Mouse (Mus musculus): Measurements from ENCODE around the gene Itih4. TPM values are rescaled to one million over a fixed set of nuclear protein-coding genes. Genes with fewer than 3 reads are reported as not detected.
A peak's percentile ranks its signal among the peaks of the same experiment; 100 is the strongest.

Gene Itih4
- polyA plus RNA-seq, 1 experiment from 2014 or later, result 0.17 TPM

GRCm38 (mm10) chr14:30907814-30908265 lies 21.6 kb downstream of the Itih4 start:
- H3K36me3 ChIP-seq, result no peaks in the 10 kb centered on the region
- WGBS, result 78% methylated on average over 3 of the region's 3 CpGs
- H3K27ac ChIP-seq (ENCODE audit: poor library complexity, severe bottlenecking), result no peak overlapping the region
- H3K9me3 ChIP-seq (replicated peaks), result no peaks in the 10 kb centered on the region
- no peak for ATAC-seq (ENCODE audit: insufficient number of reproducible peaks, low FRiP score)
- no peaks in the 10 kb centered on the region for H3K4me1 ChIP-seq (replicated peaks)
- H3K27me3 ChIP-seq (replicated peaks), result no peaks in the 10 kb centered on the region
- no peak overlapping the region for H3K4me2 ChIP-seq
- H3K9ac ChIP-seq, result no peak overlapping the region
- H3K4me3 ChIP-seq, result no peak overlapping the region

DNA sequence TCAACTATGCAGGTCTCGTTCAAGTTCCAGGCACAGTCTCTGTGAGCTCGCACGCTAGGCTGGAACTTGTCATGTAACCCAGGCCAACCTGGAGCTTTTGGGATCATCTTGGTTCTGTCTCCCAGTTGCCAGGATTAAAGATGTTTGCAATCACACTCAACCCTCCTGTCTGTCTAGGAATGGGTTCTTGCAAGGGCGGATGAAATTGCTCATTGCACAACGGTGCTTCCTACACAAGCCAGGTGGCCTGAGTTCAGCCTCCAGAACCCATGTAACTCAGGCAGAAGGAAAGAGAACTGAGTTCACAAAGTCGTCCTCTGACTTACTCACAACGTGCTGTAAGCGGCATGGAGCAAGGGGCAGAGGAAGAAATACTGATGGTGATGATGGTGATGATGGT lies 24.9 kb downstream of the Itih4 start:
- H3K4me3 ChIP-seq, result no peak overlapping the region
- no peak overlapping the region for H3K9ac ChIP-seq
- no peaks in the 10 kb centered on the region for H3K9me3 ChIP-seq (replicated peaks)
- WGBS, result 89% methylated on average over 8 of the region's 8 CpGs
- H3K36me3 ChIP-seq, result no peaks in the 10 kb centered on the region
- H3K27ac ChIP-seq (ENCODE audit: poor library complexity, severe bottlenecking), result no peak overlapping the region
- H3K4me2 ChIP-seq, result no peak overlapping the region
- no peak for ATAC-seq (ENCODE audit: insufficient number of reproducible peaks, low FRiP score)
- no peaks in the 10 kb centered on the region for H3K4me1 ChIP-seq (replicated peaks)
- H3K27me3 ChIP-seq (replicated peaks), result no peaks in the 10 kb centered on the region

DNA sequence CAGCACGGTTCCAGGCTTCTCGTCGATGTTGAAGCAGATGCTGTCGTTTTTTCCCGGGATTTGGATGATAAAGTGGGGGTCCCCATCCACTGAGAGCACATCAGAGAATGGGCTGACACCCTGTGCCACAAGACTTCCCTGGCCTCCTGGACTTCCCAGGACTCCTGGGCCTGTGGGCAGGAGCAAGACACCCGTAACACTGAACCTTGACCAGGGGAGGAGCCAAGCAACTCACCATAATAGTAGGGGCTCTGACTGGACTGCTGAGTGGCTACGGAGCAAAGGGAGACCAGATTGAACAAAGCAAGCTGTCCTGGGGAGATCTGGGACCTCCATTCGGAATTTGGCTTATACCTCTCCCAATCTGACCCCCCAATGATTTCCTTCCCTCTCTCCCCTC lies 26.4 kb downstream of the Itih4 start:
- H3K4me1 ChIP-seq (replicated peaks), result no peaks in the 10 kb centered on the region
- H3K4me3 ChIP-seq, result no peak overlapping the region
- no peaks in the 10 kb centered on the region for H3K27me3 ChIP-seq (replicated peaks)
- no peaks in the 10 kb centered on the region for H3K36me3 ChIP-seq
- H3K4me2 ChIP-seq, result no peak overlapping the region
- no peak overlapping the region for H3K27ac ChIP-seq (ENCODE audit: poor library complexity, severe bottlenecking)
- ATAC-seq (ENCODE audit: insufficient number of reproducible peaks, low FRiP score), result no peak; the same call in 1 of the 2 replicates
- WGBS, result 74% methylated on average over 8 of the region's 8 CpGs
- H3K9me3 ChIP-seq (replicated peaks), result no peaks in the 10 kb centered on the region
- H3K9ac ChIP-seq, result no peak overlapping the region

DNA sequence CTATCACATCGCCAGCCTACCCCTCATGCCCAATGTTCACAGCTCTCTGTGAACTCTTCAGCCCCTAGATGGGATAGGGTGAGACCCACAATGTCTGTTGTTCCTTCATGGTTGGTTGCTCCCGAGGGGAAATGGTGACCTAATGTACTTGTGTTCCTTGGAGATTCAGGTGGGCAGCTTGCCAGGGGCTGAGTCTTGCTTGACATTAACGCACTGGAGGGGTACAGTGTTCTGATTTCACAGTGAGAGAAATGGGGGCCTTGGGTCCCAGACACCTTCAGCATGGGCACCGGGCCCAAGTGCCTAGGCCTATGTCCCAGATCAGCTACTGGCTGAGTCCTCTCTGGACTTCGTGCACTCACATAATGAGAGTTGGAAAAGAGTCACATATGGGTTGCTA lies 27.1 kb downstream of the Itih4 start:
- Histone ChIP-seq H3K27ac (ENCODE audit: poor library complexity, severe bottlenecking) (no peak overlapping the region), H3K36me3 (no peaks in the 10 kb centered on the region), H3K4me3 (no peak overlapping the region), H3K9ac (no peak overlapping the region), H3K27me3 (replicated peaks) (no peaks in the 10 kb centered on the region), H3K4me2 (no peak overlapping the region), H3K4me1 (replicated peaks) (no peaks in the 10 kb centered on the region), H3K9me3 (replicated peaks) (no peaks in the 10 kb centered on the region)
- no peak for ATAC-seq (ENCODE audit: insufficient number of reproducible peaks, low FRiP score)
- 72% methylated on average over 5 of the region's 5 CpGs for WGBS

DNA sequence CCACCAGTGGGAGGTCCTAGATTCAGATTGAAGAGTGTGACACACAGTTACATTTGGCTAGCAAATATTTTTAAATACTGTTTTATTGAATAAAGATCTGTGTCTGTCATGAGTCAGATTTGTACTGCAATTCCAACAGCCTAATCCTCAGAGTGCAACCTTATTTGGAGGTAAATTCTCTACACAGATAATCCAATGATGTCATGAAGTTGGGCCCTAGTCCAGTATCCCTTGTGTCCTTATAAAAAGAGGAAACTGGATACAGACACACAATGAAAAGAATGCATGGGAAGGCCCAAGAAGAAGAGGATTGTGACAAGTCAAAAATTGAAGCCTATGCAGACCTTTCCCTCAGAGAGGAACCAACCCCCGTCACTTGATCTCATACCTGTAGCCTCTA lies 30.2 kb downstream of the Itih4 start:
- H3K4me2 ChIP-seq, result no peak overlapping the region
- H3K36me3 ChIP-seq, result no peaks in the 10 kb centered on the region
- no peak overlapping the region for H3K27ac ChIP-seq (ENCODE audit: poor library complexity, severe bottlenecking)
- 85% methylated on average over 1 of the region's 1 CpGs for WGBS
- no peaks in the 10 kb centered on the region for H3K27me3 ChIP-seq (replicated peaks)
- no peak overlapping the region for H3K9ac ChIP-seq
- no peak for ATAC-seq (ENCODE audit: insufficient number of reproducible peaks, low FRiP score)
- no peaks in the 10 kb centered on the region for H3K9me3 ChIP-seq (replicated peaks)
- no peaks in the 10 kb centered on the region for H3K4me1 ChIP-seq (replicated peaks)
- no peak overlapping the region for H3K4me3 ChIP-seq

DNA sequence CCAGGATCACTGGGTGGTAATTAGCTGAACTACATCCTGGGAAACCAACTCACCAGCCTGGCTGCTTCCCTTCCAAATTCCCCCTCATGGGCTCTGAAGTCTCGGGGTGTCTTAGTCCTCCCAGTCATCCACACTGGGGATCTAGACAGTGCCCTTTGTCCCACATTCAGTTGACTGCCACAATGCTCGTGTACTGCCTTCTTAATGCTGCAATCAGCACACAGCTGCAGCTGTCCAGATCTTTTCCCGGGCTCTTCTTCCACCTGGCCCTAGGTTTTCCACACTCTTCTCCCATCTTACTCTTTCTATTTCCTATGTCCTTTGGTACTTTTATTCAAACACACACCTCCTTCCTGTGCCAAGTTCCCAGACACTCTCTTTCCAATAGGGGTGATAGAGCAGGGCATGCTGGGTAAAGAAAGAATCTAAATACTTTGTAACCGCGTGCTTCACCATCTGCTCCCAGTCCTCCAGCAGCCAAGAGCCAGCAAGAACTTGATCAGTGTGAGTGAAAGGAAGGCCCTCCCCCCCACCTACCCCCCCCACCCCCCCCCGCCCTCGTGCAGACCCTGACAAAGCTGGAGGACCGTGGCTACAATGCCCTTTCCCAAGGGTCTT lies 35.9 kb downstream of the Itih4 start:
- H3K9me3 ChIP-seq (replicated peaks), result no peaks in the 10 kb centered on the region
- no peak for ATAC-seq (ENCODE audit: insufficient number of reproducible peaks, low FRiP score)
- H3K27ac ChIP-seq (ENCODE audit: poor library complexity, severe bottlenecking), result no peak overlapping the region
- no peaks in the 10 kb centered on the region for H3K4me1 ChIP-seq (replicated peaks)
- H3K4me3 ChIP-seq, result no peak overlapping the region
- no peak overlapping the region for H3K9ac ChIP-seq
- no peak overlapping the region for H3K4me2 ChIP-seq
- H3K27me3 ChIP-seq (replicated peaks), result no peaks in the 10 kb centered on the region
- WGBS, result 62% methylated on average over 8 of the region's 8 CpGs
- no peaks in the 10 kb centered on the region for H3K36me3 ChIP-seq

DNA sequence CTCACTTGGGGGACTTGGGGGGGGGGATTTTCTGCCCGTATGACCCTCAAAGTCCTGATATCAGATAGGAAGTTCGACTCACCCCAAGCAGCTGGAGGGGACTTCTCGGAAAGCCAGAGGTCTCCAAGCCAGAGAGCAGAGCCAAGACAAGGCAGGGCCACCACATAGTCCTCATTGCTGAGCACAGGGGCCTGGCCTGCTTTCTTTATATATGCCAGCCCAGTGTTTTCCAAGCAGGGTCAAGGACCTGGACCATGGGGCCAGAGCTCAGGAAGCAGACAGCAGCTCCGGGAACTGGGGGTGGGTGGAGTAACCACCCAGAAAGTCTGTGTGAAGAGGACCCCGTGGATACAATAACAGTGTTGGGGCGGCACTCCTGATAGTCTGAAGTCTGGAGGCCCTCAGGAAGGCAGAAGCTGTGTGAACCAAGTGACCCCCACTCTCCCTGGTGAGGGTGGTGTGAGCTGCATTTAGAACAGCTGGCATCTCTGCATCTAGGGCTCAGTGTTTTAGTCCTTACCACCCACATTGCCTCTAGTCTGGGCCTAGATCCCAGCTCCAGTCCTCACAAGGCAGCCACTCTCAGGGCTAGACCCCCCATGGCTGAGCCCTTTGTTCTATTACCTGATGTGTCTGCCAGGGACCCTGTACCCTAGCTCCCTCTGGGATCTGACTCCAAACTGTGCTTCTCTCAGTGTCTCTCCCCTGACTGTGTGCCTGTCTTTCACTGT lies 37.3 kb downstream of the Itih4 start, which contains the start of gene Itih3:
Itih3 (minus strand) TSS at position 386 of the 731 bp plus-strand sequence.
- Histone ChIP-seq H3K4me3 (no peak within 1 kb of the TSS), H3K9ac (no peak within 1 kb of the TSS), H3K36me3 (no peaks in the 10 kb centered on the region), H3K4me1 (replicated peaks) (no peaks in the 10 kb centered on the region), H3K9me3 (replicated peaks) (no peaks in the 10 kb centered on the region), H3K4me2 (no peak within 1 kb of the TSS), H3K27ac (ENCODE audit: poor library complexity, severe bottlenecking) (no peak within 1 kb of the TSS), H3K27me3 (replicated peaks) (no peaks in the 10 kb centered on the region)
- peak; percentile 55; the same call in 1 of the 2 replicates for ATAC-seq (ENCODE audit: insufficient number of reproducible peaks, low FRiP score)
- WGBS, result 31% methylated on average over 6 of the region's 6 CpGs

GRCm38 (mm10) chr14:30925492-30925891 lies 39.2 kb downstream of the Itih4 start:
- H3K27me3 ChIP-seq (replicated peaks), result no peaks in the 10 kb centered on the region
- H3K27ac ChIP-seq (ENCODE audit: poor library complexity, severe bottlenecking), result no peak overlapping the region
- H3K4me2 ChIP-seq, result no peak overlapping the region
- no peaks in the 10 kb centered on the region for H3K9me3 ChIP-seq (replicated peaks)
- ATAC-seq (ENCODE audit: insufficient number of reproducible peaks, low FRiP score), result no peak
- H3K36me3 ChIP-seq, result no peaks in the 10 kb centered on the region
- H3K4me3 ChIP-seq, result no peak overlapping the region
- WGBS, result 88% methylated on average over 3 of the region's 3 CpGs
- H3K4me1 ChIP-seq (replicated peaks), result no peaks in the 10 kb centered on the region
- no peak overlapping the region for H3K9ac ChIP-seq

DNA sequence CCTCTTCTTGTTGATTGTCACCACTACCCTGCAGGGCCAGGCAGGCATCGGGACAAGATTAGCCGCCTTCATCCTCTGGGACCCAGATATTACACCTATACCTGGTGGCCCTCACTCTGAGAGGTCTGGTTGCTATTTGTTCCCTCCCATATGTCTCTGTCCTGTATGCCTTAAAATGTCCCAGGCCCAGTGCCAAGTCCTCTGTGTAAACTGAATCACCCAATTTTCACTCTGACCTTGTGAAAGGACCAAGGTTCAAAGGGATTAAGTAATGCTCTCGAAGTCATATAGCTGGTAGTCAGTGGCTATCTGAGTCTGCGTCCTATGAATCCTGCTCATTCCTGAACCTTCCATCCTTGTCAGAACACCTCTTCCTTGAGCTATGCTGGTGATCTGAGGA lies 44.1 kb downstream of the Itih4 start:
- no peaks in the 10 kb centered on the region for H3K4me1 ChIP-seq (replicated peaks)
- H3K27ac ChIP-seq (ENCODE audit: poor library complexity, severe bottlenecking), result no peak overlapping the region
- no peaks in the 10 kb centered on the region for H3K27me3 ChIP-seq (replicated peaks)
- no peak overlapping the region for H3K4me2 ChIP-seq
- ATAC-seq (ENCODE audit: insufficient number of reproducible peaks, low FRiP score), result no peak
- WGBS, result 88% methylated on average over 4 of the region's 4 CpGs
- no peak overlapping the region for H3K9ac ChIP-seq
- H3K9me3 ChIP-seq (replicated peaks), result no peaks in the 10 kb centered on the region
- H3K36me3 ChIP-seq, result no peaks in the 10 kb centered on the region
- no peak overlapping the region for H3K4me3 ChIP-seq

DNA sequence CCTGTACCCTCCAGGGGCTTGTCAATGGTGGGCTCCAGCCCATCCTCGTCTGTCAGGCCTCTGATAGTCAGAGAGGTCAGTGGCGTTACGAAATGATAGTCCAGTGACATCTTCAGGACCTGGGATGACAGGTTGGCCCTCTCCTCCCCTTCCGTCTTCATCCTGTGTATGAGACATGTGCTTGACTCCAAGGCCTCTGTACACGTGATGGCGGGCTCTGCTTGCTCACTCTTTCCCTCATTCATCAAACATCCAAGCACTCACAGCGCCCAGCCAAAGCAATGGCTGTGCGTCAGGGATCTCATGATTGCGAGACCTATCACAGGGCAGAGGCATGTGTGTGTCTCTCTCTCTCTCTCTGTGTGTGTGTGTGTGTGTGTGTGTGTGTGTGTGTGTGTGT lies 47.1 kb downstream of the Itih4 start:
- no peaks in the 10 kb centered on the region for H3K27me3 ChIP-seq (replicated peaks)
- no peak overlapping the region for H3K9ac ChIP-seq
- H3K9me3 ChIP-seq (replicated peaks), result no peaks in the 10 kb centered on the region
- no peak overlapping the region for H3K27ac ChIP-seq (ENCODE audit: poor library complexity, severe bottlenecking)
- ATAC-seq (ENCODE audit: insufficient number of reproducible peaks, low FRiP score), result no peak
- 82% methylated on average over 9 of the region's 9 CpGs for WGBS
- no peaks in the 10 kb centered on the region for H3K36me3 ChIP-seq
- no peak overlapping the region for H3K4me3 ChIP-seq
- H3K4me2 ChIP-seq, result no peak overlapping the region
- no peaks in the 10 kb centered on the region for H3K4me1 ChIP-seq (replicated peaks)

DNA sequence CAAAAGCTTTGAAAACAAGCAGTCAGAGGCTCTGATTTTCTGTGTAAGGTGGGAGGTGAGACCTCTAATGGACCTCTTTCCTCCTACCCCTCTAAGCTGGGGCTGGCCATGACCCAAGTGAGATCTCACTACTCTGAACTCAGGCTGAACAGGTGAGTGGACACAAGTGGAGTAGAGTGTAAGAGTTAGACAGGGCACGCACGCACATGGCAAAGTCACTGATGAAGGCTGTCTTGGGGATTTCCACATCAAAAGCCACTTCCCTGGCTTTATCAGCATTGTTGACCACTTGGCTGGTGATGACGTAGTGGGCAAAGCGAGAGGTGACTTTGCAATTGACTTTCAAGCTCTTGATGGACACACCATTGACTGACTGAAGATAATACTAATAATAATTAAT lies 56.0 kb downstream of the Itih4 start:
- Histone ChIP-seq H3K27me3 (replicated peaks) (no peaks in the 10 kb centered on the region), H3K9me3 (replicated peaks) (no peaks in the 10 kb centered on the region), H3K4me1 (replicated peaks) (no peaks in the 10 kb centered on the region), H3K36me3 (no peaks in the 10 kb centered on the region), H3K4me3 (no peak overlapping the region), H3K4me2 (no peak overlapping the region), H3K27ac (ENCODE audit: poor library complexity, severe bottlenecking) (no peak overlapping the region), H3K9ac (no peak overlapping the region)
- ATAC-seq (ENCODE audit: insufficient number of reproducible peaks, low FRiP score), result no peak
- 67% methylated on average over 4 of the region's 4 CpGs for WGBS
